Mouse (Mus musculus) adrenal gland, postnatal 36 days (tissue): ENCODE measurements around the gene Lrrn4cl. TPM values are rescaled to one million over a fixed set of nuclear protein-coding genes. Genes with fewer than 3 reads are reported as not detected.

Experiments used
- microRNA-seq: library from miRNA; unstranded; fragments of <30 nt; microRNA quantifications from one replicate; pipeline ENCODE4 v1.2.0, GENCODE M21; 2021
- total RNA-seq, 2 experiments: library from RNA; stranded (reverse); gene quantifications; 2 replicates each; pipeline ENCODE4 v1.2.3; 2021

Gene Lrrn4cl
- total RNA-seq, 2 experiments from 2014 or later: 4.2 to 4.5 TPM

Small RNA genes within 50 kb of the gene (microRNA-seq; reads per million reads assigned to microRNA genes)
- gene Mir5136: not detected

Other genes with a start within 250 kb of the Lrrn4cl start
- gene Slc22a6, start 232.7 kb upstream of the Lrrn4cl start, total RNA-seq: not detected
- gene Chrm1, start 187.0 kb upstream of the Lrrn4cl start, total RNA-seq: 1 to 10 TPM; 1.3 TPM
- 100 to 1,000 TPM; 354 to 445 TPM for gene Slc3a2, start 127.4 kb upstream of the Lrrn4cl start, total RNA-seq
- 10 to 100 TPM; 52.3 to 71.2 TPM for gene Wdr74, start 114.9 kb upstream of the Lrrn4cl start, total RNA-seq
- 1 to 10 TPM in 1 of 2 experiments, under 1 TPM in 1; 0.82 to 1.0 TPM for gene 1700092M07Rik, start 110.0 kb upstream of the Lrrn4cl start, total RNA-seq
- 10 to 100 TPM; 83.6 to 92.9 TPM for gene Stx5a, start 109.4 kb upstream of the Lrrn4cl start, total RNA-seq
- gene Nxf1, start 93.7 kb upstream of the Lrrn4cl start, total RNA-seq: 100 to 1,000 TPM in 1 of 2 experiments, 10 to 100 TPM in 1; 94.7 to 144 TPM
- 100 to 1,000 TPM; 113 to 127 TPM for gene Tmem223, start 79.8 kb upstream of the Lrrn4cl start, total RNA-seq
- 10 to 100 TPM; 44.8 to 69.2 TPM for gene Tmem179b, start 76.3 kb upstream of the Lrrn4cl start, total RNA-seq
- 10 to 100 TPM; 11.2 to 16.7 TPM for gene Taf6l, start 64.4 kb upstream of the Lrrn4cl start, total RNA-seq
- 10 to 100 TPM; 90.5 to 98.5 TPM for gene Polr2g, start 52.2 kb upstream of the Lrrn4cl start, total RNA-seq
- gene Zbtb3, start 48.2 kb upstream of the Lrrn4cl start, total RNA-seq: 1 to 10 TPM; 2.0 to 2.9 TPM
- 10 to 100 TPM; 31.7 to 32.2 TPM for gene Ttc9c, start 31.4 kb upstream of the Lrrn4cl start, total RNA-seq
- gene Hnrnpul2, start 30.8 kb upstream of the Lrrn4cl start, total RNA-seq: 10 to 100 TPM; 61.8 to 67.6 TPM
- gene AC129217.1, start 21.0 kb upstream of the Lrrn4cl start, total RNA-seq: 1 to 10 TPM in 1 of 2 experiments, not detected in 1; 1.7 TPM
- 100 to 1,000 TPM; 132 to 176 TPM for gene Bscl2, start 13.3 kb upstream of the Lrrn4cl start, total RNA-seq
- gene Gng3, start 11.6 kb upstream of the Lrrn4cl start, total RNA-seq: 1 to 10 TPM; 5.2 to 5.4 TPM
- gene Ubxn1, start 20.7 kb downstream of the Lrrn4cl start, total RNA-seq: 100 to 1,000 TPM; 177 to 218 TPM
- gene Uqcc3, start 30.2 kb downstream of the Lrrn4cl start, total RNA-seq: 10 to 100 TPM; 49.9 to 79.8 TPM
- gene Lbhd1, start 33.0 kb downstream of the Lrrn4cl start, total RNA-seq: 10 to 100 TPM in 1 of 2 experiments, 1 to 10 TPM in 1; 5.3 to 17.6 TPM
- not detected for gene Gm49403, start 33.2 kb downstream of the Lrrn4cl start, total RNA-seq
- gene 1810009A15Rik, start 38.1 kb downstream of the Lrrn4cl start, total RNA-seq: 10 to 100 TPM; 49.6 to 50.3 TPM
- gene Gm49416, start 38.2 kb downstream of the Lrrn4cl start, total RNA-seq: 1 to 10 TPM; 1.0 to 4.2 TPM
- gene Ints5, start 42.2 kb downstream of the Lrrn4cl start, total RNA-seq: 10 to 100 TPM; 23.7 to 25.8 TPM
- gene Ganab, start 47.3 kb downstream of the Lrrn4cl start, total RNA-seq: 100 to 1,000 TPM; 190 to 201 TPM
- 10 to 100 TPM; 56.3 to 66.1 TPM for gene B3gat3, start 69.6 kb downstream of the Lrrn4cl start, total RNA-seq
- gene Rom1, start 78.6 kb downstream of the Lrrn4cl start, total RNA-seq: 10 to 100 TPM; 38.7 to 61.5 TPM
- 10 to 100 TPM; 46.9 to 59.1 TPM for gene Eml3, start 78.8 kb downstream of the Lrrn4cl start, total RNA-seq
- 10 to 100 TPM; 88.0 to 88.6 TPM for gene Mta2, start 91.1 kb downstream of the Lrrn4cl start, total RNA-seq
- 10 to 100 TPM; 20.7 to 24.4 TPM for gene Tut1, start 103.1 kb downstream of the Lrrn4cl start, total RNA-seq
- gene Eef1g, start 116.3 kb downstream of the Lrrn4cl start, total RNA-seq: 100 to 1,000 TPM; 331 to 363 TPM
- gene Ahnak, start 138.5 kb downstream of the Lrrn4cl start, total RNA-seq: 100 to 1,000 TPM; 114 to 197 TPM
- not detected for gene Scgb1a1, start 237.2 kb downstream of the Lrrn4cl start, total RNA-seq